Mouse (Mus musculus): ENCODE measurements at regions not wholly inside any gene's neighbourhood (a gene's known extent, or its start where the extent isn't known, plus 50 kb on each side); places are given as distances from the start of the nearest gene placed in this dataset.
A peak's percentile ranks its signal among the peaks of the same experiment; 100 is the strongest.
"Not testable (repeated sequence)": the region's sequence is repeated elsewhere in the genome, so short reads cannot be mapped to it uniquely, and the experiment has no call there.

DNA sequence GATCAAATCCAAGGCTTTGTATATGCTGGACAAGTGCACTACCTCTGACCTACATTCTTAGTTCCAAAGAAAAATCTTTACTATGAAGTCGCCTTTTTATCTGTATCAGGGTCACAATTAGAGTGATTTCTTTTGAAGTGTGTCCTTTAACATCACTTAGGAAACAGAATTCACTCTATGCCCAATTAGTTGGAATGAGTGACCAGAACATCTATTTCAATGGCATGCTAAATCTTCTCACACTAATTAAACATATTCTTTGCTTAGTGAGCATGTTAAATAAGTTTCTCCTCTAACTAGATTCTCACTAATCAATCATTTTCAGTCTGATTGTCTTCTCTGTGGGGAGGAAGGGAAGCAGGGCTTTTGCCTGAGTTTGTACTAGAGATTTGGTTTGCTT lies 84.9 kb downstream of the Arl6ip6 start:
- no peak for DNase-seq

- DNase-seq: no peak
Measured at GRCm38 (mm10) chr2:53301712-53302423, 110.3 kb downstream of the Arl6ip6 start.

GRCm38 (mm10) chr2:53330680-53331079 lies 139.2 kb downstream of the Arl6ip6 start:
- DNase-seq: peak; percentile 9 to 64

DNA sequence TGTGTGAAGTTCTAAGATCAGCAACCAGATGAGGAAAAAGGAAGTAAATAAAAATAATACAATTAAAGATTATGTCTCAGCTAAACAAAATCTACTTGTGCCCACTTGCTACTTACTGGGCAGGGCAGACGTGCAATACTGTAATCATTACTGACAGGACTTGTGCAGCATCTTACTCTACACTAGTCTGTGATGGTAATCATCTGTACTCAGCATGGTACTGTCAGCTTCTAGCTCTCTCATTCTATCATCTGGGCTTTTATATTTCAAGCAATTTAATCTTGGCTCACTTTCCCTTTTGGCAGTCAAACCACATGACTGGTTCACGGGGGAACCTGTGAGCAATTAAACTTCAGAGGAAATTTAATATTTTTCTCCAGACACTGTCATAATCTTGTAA lies 167.5 kb downstream of the Arl6ip6 start:
- no peak for DNase-seq

- no peak for DNase-seq
Measured at GRCm38 (mm10) chr2:53382348-53382747, 190.8 kb downstream of the Arl6ip6 start.

GRCm38 (mm10) chr2:53384545-53385176 lies 193.1 kb downstream of the Arl6ip6 start:
- DNase-seq: no peak

DNA sequence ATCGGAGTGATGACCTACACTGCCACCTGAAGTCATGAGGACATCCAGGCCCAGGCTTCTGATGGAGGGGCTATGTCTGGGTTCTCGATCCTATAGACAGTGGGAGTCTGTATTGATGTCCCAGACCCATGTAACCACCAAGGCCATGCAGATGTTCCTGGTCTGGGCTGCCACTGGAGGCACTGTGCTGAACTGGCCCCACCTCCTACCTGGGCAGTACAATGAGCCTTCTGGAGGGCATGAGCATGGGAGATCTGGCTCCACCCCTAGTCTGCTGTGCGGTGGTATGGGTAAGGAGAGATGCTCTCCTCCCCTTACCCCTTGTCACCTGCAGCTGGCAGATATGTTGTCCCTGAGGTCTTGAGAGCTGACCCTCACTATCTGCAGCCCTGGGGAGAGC lies 197.1 kb downstream of the Arl6ip6 start:
- DNase-seq: no peak

DNA sequence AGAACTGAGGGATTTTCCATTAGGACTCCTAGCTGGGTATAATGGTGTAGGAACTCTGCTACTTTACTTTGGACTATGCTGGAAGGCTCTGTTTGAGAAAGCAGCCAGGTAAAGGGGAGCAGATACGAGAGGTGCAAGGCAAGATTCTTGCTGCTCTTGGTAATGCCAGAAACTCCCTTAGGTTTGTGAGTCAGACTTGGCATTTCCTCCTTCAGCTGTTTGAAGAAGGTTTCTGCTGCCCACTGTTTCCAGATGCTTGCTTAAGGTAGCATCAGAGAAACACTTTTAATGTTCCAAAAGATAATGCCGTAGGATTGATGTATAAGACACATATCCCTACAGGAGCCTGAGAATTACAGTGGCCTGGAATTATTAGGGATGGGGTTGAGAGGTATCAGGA lies 222.9 kb downstream of the Arl6ip6 start:
- no peak for DNase-seq

GRCm38 (mm10) chr2:53437046-53437815 lies 245.7 kb downstream of the Arl6ip6 start:
- no peak for DNase-seq

DNA sequence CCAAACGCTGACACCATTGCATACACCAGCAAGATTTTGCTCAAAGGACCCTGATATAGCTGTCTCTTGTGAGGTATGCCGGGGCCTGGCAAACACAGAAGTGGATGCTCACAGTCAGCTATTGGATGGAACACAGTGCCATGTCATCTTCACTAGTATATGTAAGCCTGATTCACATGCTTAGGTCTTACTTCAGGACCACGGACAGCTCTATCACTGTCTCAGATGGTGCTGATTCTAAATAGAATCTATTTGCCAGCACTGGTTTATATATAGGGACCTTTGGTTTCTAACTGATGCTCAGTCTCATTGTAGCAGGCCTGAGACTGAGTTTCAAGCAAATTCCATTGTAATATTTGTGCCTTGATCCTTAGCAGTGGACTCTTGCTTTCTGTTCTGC lies 248.8 kb downstream of the Arl6ip6 start:
- DNase-seq: peak; percentile 11 to 53

- DNase-seq: no peak
Measured at GRCm38 (mm10) chr2:53460265-53460664, 268.7 kb downstream of the Arl6ip6 start.

GRCm38 (mm10) chr2:53474455-53474854 lies 282.9 kb downstream of the Arl6ip6 start:
- no peak for DNase-seq

GRCm38 (mm10) chr2:53479051-53479450 lies 287.5 kb downstream of the Arl6ip6 start:
- not testable (repeated sequence) for DNase-seq

- DNase-seq: no peak
Measured at GRCm38 (mm10) chr2:53488301-53488700, 296.8 kb downstream of the Arl6ip6 start.

DNA sequence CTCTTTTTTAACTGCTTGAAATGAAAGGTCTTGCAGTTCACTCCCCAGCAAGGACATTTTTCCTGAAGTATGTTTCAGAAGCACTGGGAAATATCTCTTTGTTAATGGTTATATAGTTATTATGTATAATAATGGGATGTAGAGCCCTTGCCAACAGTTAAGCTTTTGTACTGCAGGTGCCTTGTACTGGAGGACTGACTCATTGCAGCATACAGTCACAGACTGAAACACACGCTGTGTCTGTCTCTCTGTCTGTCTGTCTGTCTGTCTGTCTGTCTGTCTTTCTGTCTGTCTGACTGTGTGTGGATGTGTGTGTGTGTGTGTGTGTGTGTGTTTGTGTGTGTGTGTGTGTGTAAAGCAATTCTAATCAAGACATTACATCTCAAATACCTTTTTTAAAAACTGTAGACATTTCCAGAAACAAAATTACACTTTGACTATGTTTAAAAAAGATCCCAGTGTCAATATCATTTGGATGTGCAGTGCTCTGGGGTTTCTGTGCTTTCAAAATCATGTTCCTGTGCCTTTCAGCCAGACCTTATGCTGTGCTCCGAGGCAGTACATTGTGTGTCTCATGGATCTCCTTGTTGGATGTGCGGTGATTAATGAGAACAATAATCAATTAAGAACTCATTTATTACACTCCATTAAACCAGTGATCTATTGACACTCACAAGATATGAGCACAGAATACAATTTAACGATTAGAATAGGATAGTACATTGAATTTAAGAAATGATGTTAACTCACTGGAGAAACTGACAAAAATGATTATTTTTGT lies 299.5 kb downstream of the Arl6ip6 start:
- no peak for DNase-seq

DNA sequence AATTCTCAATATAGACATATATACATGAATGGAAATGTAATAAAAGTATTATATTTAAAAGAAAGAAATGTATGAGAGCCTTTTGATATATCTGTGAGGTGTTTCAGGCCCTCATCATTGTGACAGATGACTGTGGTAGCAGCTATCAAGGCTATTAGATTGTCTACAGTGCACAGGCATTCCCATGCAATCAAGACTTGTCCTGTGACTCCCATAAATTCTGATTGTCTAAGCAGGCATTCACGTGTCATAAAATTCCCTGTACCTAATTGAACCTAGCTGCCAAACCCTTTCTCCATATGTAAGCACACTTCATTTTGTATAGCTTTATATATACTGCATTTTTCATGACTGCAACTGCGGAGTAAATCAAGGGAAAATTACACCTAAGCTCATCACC lies 301.3 kb downstream of the Arl6ip6 start:
- DNase-seq: no peak

DNA sequence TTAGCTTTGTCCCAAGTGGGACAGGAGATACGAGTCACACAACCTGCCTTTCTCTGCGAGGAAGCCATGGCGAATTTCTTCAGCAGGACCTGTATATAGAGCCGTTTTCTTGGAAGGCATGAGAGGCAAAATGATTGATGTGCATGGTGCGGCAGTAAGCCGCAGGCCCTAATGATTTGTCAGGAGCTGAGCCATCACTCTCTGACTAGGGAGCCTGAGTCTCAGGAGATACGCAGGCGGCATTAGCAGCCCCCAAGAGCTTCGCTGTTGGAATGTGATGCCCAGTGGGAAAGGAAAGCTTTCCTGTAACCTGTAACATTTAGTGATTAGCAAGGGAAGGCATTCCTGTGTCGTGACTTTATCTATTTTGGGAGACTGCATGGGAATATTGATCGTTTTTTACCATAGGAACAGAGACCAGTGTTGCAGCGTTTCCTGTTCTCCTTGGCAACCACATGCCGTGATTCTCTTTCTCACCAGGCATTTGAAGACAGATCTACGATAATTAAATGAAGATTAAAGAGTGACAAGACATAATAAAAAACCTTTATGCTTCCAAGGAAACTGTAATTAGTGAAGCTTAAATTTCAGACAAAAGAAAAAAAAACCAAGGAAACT lies 310.2 kb downstream of the Arl6ip6 start:
- no peak for DNase-seq

- DNase-seq: no peak
Measured at GRCm38 (mm10) chr2:53502275-53502667, 310.7 kb downstream of the Arl6ip6 start.

DNA sequence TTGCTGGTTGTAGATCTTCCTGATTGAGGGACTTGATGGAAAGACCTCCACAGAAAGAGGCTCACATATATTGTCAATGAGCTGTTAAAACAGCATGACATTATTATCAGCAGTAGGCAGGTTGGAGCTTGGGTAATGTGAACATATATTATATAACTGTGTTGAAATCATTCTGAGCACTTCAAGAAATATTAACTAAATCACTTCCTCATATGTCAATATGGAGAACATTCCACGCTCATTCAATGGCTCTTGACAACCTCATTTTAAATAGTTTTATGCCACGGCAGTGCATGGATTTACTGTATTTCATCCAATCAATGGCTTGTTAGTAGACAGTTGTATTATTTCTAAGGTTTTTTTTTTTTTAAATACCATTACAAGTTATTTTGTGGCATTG lies 350.6 kb downstream of the Arl6ip6 start:
- no peak for DNase-seq

GRCm38 (mm10) chr2:53574007-53574406 lies 382.5 kb downstream of the Arl6ip6 start:
- no peak for DNase-seq

GRCm38 (mm10) chr2:53605829-53606228 lies 414.3 kb downstream of the Arl6ip6 start:
- DNase-seq: no peak

DNA sequence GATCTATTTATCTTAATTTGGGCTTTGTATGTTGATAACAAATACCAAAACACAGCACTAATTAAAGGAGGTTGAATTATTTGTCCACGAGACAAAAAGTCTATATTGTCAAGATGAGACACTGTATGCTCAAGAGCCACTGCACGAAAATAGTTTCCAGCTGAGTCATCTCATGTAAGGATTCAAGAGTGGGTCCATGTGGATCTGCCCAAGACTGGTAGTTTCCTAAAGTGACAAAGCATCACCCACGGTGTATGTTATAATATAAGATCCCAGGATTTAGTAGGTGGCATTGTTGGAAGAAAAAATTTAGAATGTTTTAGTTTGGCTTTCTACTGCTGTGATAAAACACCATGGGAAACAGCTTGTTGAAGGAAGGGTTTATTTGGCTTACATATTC lies 428.2 kb downstream of the Arl6ip6 start:
- DNase-seq: no peak
